8 mouse cellular contexts compared by ENCODE assay signal in the genomic region with DNA sequence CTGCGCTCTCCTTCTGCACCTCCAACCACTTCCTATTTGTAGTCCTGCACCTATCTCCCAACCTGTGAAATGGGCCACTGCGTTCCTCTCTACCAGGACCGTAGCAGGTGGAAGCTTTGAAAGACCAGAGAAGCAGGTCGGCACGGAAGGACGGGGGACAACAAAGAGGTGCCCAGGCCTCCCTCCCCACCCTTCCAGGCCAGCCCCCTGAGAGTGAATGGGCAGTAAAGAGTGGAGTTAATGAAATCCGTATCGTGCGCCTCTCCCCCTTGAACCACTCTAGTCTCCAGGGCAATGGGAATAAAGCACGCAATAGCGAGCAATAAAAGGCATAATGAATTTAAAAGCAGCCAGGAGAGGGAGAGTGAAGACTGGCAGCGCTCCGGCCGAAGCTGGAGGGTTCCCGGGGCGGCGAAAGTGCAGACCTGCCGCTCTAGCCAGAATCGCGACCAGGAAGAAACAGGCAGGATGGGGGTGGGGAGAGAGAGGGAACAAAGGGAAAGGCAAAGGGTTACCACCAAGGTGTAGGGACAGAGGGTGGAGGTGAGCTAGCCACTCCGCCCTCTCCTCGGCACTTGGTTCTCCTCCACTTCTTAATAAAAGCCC. TPM values are rescaled to one million over a fixed set of nuclear protein-coding genes. Genes with fewer than 3 reads are reported as not detected.
DNase-seq lines count a peak whose midpoint lies in the region; ATAC-seq and TF ChIP-seq lines count a peak whose summit lies in the region.

No protein-coding gene starts in this region.

- peak overlapping the region; percentile 51 for H3K4me2 ChIP-seq in limb, embryonic 12.5 days

- H3K27ac ChIP-seq in limb, embryonic 12.5 days: peak overlapping the region; percentile 93
- H3K27ac ChIP-seq in gastrocnemius, adult 2 months: no peak overlapping the region
- H3K27ac ChIP-seq in left cerebral cortex, adult 2 months: no peak overlapping the region

- intact Hi-C loops in gastrocnemius, adult 2 months (cut with DNase I): no loop called here
- intact Hi-C loops in left cerebral cortex, adult 2 months (cut with DNase I): no loop called here

- peak; percentile 19 for DNase-seq in adrenal gland, postnatal 10 days
- DNase-seq in adrenal gland, adult 18-20 months (ENCODE audit: low spot score in 2 of 2): no peak
- DNase-seq in thymus, postnatal 25 days: peak; percentile 29
- no peak for DNase-seq in thymus, postnatal 10 days (ENCODE audit: low spot score in 2 of 2)
- no peak for DNase-seq in gastrocnemius, adult 2 months
- no peak for DNase-seq in left cerebral cortex, adult 2 months (ENCODE audit: extremely low spot score in 1 of 2, low spot score in 2 of 2)
- no peak for DNase-seq in cerebellum, adult 8-10 months

- peaks cover 14% of the 10 kb centered on the region for H3K27me3 ChIP-seq in limb, embryonic 12.5 days

- 2% methylated on average over 22 of the region's 22 CpGs for WGBS in limb, embryonic 12.5 days

- H3K9ac ChIP-seq in limb, embryonic 12.5 days (replicated peaks): peak overlapping the region; percentile 47; the same call in 1 of the 2 replicates

- H3K4me1 ChIP-seq in limb, embryonic 12.5 days (replicated peaks): peaks cover 68% of the 10 kb centered on the region

- TF ChIP-seq CTCF in gastrocnemius, adult 2 months (IDR thresholded peaks at IDR 0.05): no peak
- TF ChIP-seq CTCF in left cerebral cortex, adult 2 months (IDR thresholded peaks at IDR 0.05): no peak

- H3K4me3 ChIP-seq in limb, embryonic 12.5 days (replicated peaks): peak overlapping the region; percentile 16
- H3K4me3 ChIP-seq in gastrocnemius, adult 2 months: no peak overlapping the region
- no peak overlapping the region for H3K4me3 ChIP-seq in left cerebral cortex, adult 2 months

- no peaks in the 10 kb centered on the region for H3K36me3 ChIP-seq in limb, embryonic 12.5 days

- no peaks in the 10 kb centered on the region for H3K9me3 ChIP-seq in limb, embryonic 12.5 days

- peak; percentile 69 for ATAC-seq in limb, embryonic 12.5 days (ENCODE audit: insufficient number of reproducible peaks, insufficient read depth, low FRiP score, low TSS enrichment, low read depth)

RNA-seq across cellular contexts. Expression of a gene that starts 5.2 kb away (rescaled TPM):
- total RNA-seq in adrenal gland, postnatal 10 days (2021): under 1 TPM in 1 of 2 experiments, not detected in 1; 0.12 TPM
- under 1 TPM; 0.22 to 0.80 TPM for total RNA-seq in adrenal gland, adult 18-20 months (2021)
- polyA plus RNA-seq in limb, embryonic 12.5 days (2016; fragmentation: Nextera tagmentation; extraction: Ambion mirVana): 0.19 and 0.42 TPM in 2 replicates
- not detected for total RNA-seq in gastrocnemius, adult 2 months (2021)
- total RNA-seq in left cerebral cortex, adult 2 months (2021): 1 to 10 TPM in 1 of 2 experiments, under 1 TPM in 1; 0.86 to 1.3 TPM

RNA-seq across cellular contexts. Expression of a gene that starts 49.8 kb away (rescaled TPM):
- total RNA-seq in adrenal gland, postnatal 10 days (2021): 1 to 10 TPM; 1.1 to 1.3 TPM
- 1 to 10 TPM; 1.1 to 1.5 TPM for total RNA-seq in adrenal gland, adult 18-20 months (2021)
- polyA plus RNA-seq in limb, embryonic 12.5 days (2016; fragmentation: Nextera tagmentation; extraction: Ambion mirVana): 37.5 and 49.0 TPM in 2 replicates
- under 1 TPM; 0.13 to 0.31 TPM for total RNA-seq in gastrocnemius, adult 2 months (2021)
- total RNA-seq in left cerebral cortex, adult 2 months (2021): 1 to 10 TPM; 8.0 to 8.5 TPM

Comparison
In these comparisons a context has a peak if more than half of its experiments do, and no peak if none do; other contexts are left out.
1. DNase-seq: peak in adrenal gland, postnatal 10 days (single experiment) and thymus, postnatal 25 days (single experiment); none in adrenal gland, adult 18-20 months (0 of 2), thymus, postnatal 10 days (0 of 2), gastrocnemius, adult 2 months (single experiment), left cerebral cortex, adult 2 months (0 of 2) and cerebellum, adult 8-10 months (single experiment).